Mouse (Mus musculus): ENCODE measurements at regions not wholly inside any gene's neighbourhood (a gene's known extent, or its start where the extent isn't known, plus 50 kb on each side); places are given as distances from the start of the nearest gene placed in this dataset.

GRCm38 (mm10) chr11:82588744-82589143 is 175.4 kb downstream of the Cct6b start:
- DNase-seq (ENCODE audit: low read depth, low spot score), result no peak

GRCm38 (mm10) chr11:82579841-82580415 is 184.2 kb downstream of the Cct6b start:
- no peak for DNase-seq (ENCODE audit: low read depth, low spot score)

GRCm38 (mm10) chr11:82576019-82576418 is 187.3 kb downstream of the Tmem132e start:
- no peak for DNase-seq (ENCODE audit: low read depth, low spot score)

GRCm38 (mm10) chr11:82573126-82573525 is 184.4 kb downstream of the Tmem132e start:
- no peak for DNase-seq (ENCODE audit: low read depth, low spot score)

GRCm38 (mm10) chr11:82571525-82571924 is 182.8 kb downstream of the Tmem132e start:
- DNase-seq (ENCODE audit: low read depth, low spot score), result no peak

GRCm38 (mm10) chr11:82569819-82570218 is 181.1 kb downstream of the Tmem132e start:
- DNase-seq (ENCODE audit: low read depth, low spot score), result no peak

GRCm38 (mm10) chr11:82568219-82568676 is 179.5 kb downstream of the Tmem132e start:
- no peak for DNase-seq (ENCODE audit: low read depth, low spot score)

- DNase-seq (ENCODE audit: low read depth, low spot score), result no peak
Measured at GRCm38 (mm10) chr11:82567014-82567685, 178.4 kb downstream of the Tmem132e start.

GRCm38 (mm10) chr11:82566092-82566491 is 177.4 kb downstream of the Tmem132e start:
- no peak for DNase-seq (ENCODE audit: low read depth, low spot score)

GRCm38 (mm10) chr11:82564181-82564580 is 175.5 kb downstream of the Tmem132e start:
- DNase-seq (ENCODE audit: low read depth, low spot score), result no peak

GRCm38 (mm10) chr11:82542028-82542427 is 153.3 kb downstream of the Tmem132e start:
- DNase-seq (ENCODE audit: low read depth, low spot score), result no peak

- DNase-seq (ENCODE audit: low read depth, low spot score), result no peak
Measured at GRCm38 (mm10) chr11:82541376-82541775, 152.7 kb downstream of the Tmem132e start.

- no peak for DNase-seq (ENCODE audit: low read depth, low spot score)
Measured at GRCm38 (mm10) chr11:82537931-82538330, 149.2 kb downstream of the Tmem132e start.

GRCm38 (mm10) chr11:82523200-82523802 is 134.6 kb downstream of the Tmem132e start:
- DNase-seq (ENCODE audit: low read depth, low spot score), result no peak

GRCm38 (mm10) chr11:82521383-82521782 is 132.7 kb downstream of the Tmem132e start:
- no peak for DNase-seq (ENCODE audit: low read depth, low spot score)

GRCm38 (mm10) chr11:82518691-82519090 is 130.0 kb downstream of the Tmem132e start:
- DNase-seq (ENCODE audit: low read depth, low spot score), result no peak

GRCm38 (mm10) chr11:82514526-82515144 is 125.9 kb downstream of the Tmem132e start:
- DNase-seq (ENCODE audit: low read depth, low spot score), result no peak

GRCm38 (mm10) chr11:82508564-82508963 is 119.9 kb downstream of the Tmem132e start:
- DNase-seq (ENCODE audit: low read depth, low spot score), result no peak

Data from CD4-positive, CD25-positive, alpha-beta regulatory T cell, adult 2 months (primary cell).